Mouse (Mus musculus) heart, embryonic 14.5 days (tissue): ENCODE data around the gene Pygo2. TPM values are rescaled to one million over a fixed set of nuclear protein-coding genes. Genes with fewer than 3 reads are reported as not detected.

Experiments used
- ATAC-seq: fragments of 200-750 bp; cut with Nextera tagmentation; 2 replicates; pipeline ENCODE4 v1.8.0; 2017; ENCODE audit warnings: low read depth, moderate TSS enrichment; ENCODE audit not compliant: insufficient number of reproducible peaks, insufficient read depth, low FRiP score
- H3K27ac ChIP-seq, 2 experiments: fragments of 200-500 bp in 1 of 2; fragments of 300-500 bp in 1 of 2; sonication (generic) in 1 of 2; replicated peaks in 1 of 2; 2 replicates each; pipeline ENCODE4 v1.5.1; 2012 to 2014; ENCODE audit warnings: low read depth in 2 of 2, low read length in 2 of 2, control low read depth in 1 of 2, mild to moderate bottlenecking in 1 of 2, mixed read lengths in 1 of 2; ENCODE audit not compliant: control insufficient read depth in 1 of 2, insufficient read depth in 1 of 2
- H3K27me3 ChIP-seq: fragments of 300-500 bp; sonication (generic); 2 replicates; pipeline ENCODE4 v1.6.1; 2014; ENCODE audit warnings: mild to moderate bottlenecking, low read length, control low read depth; ENCODE audit not compliant: control insufficient read depth, insufficient read depth
- H3K36me3 ChIP-seq: fragments of 300-500 bp; sonication (generic); 2 replicates; pipeline ENCODE4 v1.6.1; 2014; ENCODE audit warnings: mild to moderate bottlenecking, control low read depth, low read length, mixed read lengths; ENCODE audit not compliant: control insufficient read depth, insufficient read depth
- H3K4me1 ChIP-seq, 2 experiments: fragments of 200-500 bp in 1 of 2; fragments of 300-500 bp in 1 of 2; sonication (generic) in 1 of 2; 2 replicates each; pipeline ENCODE4 v1.6.1; 2012 to 2014; ENCODE audit warnings: low read length in 2 of 2, control low read depth in 1 of 2, mixed read lengths in 1 of 2; ENCODE audit not compliant: control insufficient read depth in 2 of 2, insufficient read depth in 2 of 2
- H3K4me2 ChIP-seq: fragments of 300-500 bp; sonication (generic); 2 replicates; pipeline ENCODE4 v1.6.1; 2014; ENCODE audit warnings: mild to moderate bottlenecking, low read length
- H3K4me3 ChIP-seq, 2 experiments: fragments of 200-500 bp in 1 of 2; fragments of 300-500 bp in 1 of 2; sonication (generic) in 1 of 2; 2 replicates each; pipeline ENCODE4 v1.5.1; 2012 to 2014; ENCODE audit warnings: low read length in 2 of 2, mild to moderate bottlenecking in 2 of 2, control low read depth in 1 of 2, low read depth in 1 of 2, moderate library complexity in 1 of 2; ENCODE audit not compliant: control insufficient read depth in 1 of 2, insufficient read depth in 1 of 2
- H3K9ac ChIP-seq: fragments of 300-500 bp; sonication (generic); 2 replicates; pipeline ENCODE4 v1.6.1; 2014; ENCODE audit warnings: mild to moderate bottlenecking, low read length
- H3K9me3 ChIP-seq: fragments of 300-500 bp; sonication (generic); 2 replicates; pipeline ENCODE4 v1.6.1; 2016; ENCODE audit warnings: low read length, control low read depth; ENCODE audit not compliant: control insufficient read depth
- WGBS: fragments of 180-500 bp; shearing (Covaris S2); extraction: QIAGEN DNeasy Blood & Tissue Kit; methylation state at CpG from one replicate; pipeline ENCODE4 v1.1.7; 2014; 5-methylcytosine and 5-hydroxymethylcytosine counted together
- polyA plus RNA-seq: library from polyadenylated mRNA; unstranded; fragments of >200 nt; fragmentation: Nextera tagmentation; extraction: Ambion mirVana; gene quantifications from 2 replicates; pipeline ENCODE4 v1.2.1, GENCODE M21; 2014

Gene Pygo2
- polyA plus RNA-seq, 1 experiment from 2014 or later: 27.8 TPM

GRCm38 (mm10) chr3:89408448-89408847 is 21.6 kb upstream of the Pygo2 start:
- Histone ChIP-seq H3K27me3 (no peaks in the 10 kb centered on the region), H3K36me3 (peaks cover 48% of the 10 kb centered on the region), H3K9ac (no peak overlapping the region), H3K27ac (no peak overlapping the region), H3K4me1 (peaks cover 6 to 7% of the 10 kb centered on the region in 2 experiments), H3K4me3 (no peak overlapping the region), H3K9me3 (no peaks in the 10 kb centered on the region), H3K4me2 (no peak overlapping the region)
- no peak for ATAC-seq
- WGBS: 53% methylated on average over 16 of the region's 16 CpGs

- Histone ChIP-seq H3K27ac (no peak overlapping the region), H3K9me3 (no peaks in the 10 kb centered on the region), H3K27me3 (no peaks in the 10 kb centered on the region), H3K9ac (no peak overlapping the region), H3K4me3 (no peak overlapping the region), H3K4me2 (no peak overlapping the region), H3K36me3 (peaks cover 46% of the 10 kb centered on the region), H3K4me1 (peaks cover 6 to 7% of the 10 kb centered on the region in 2 experiments)
- 91% methylated on average over 3 of the region's 3 CpGs for WGBS
- ATAC-seq: no peak
These were observed 20.3 kb upstream of the Pygo2 start for GRCm38 (mm10) chr3:89409701-89410100.

DNA sequence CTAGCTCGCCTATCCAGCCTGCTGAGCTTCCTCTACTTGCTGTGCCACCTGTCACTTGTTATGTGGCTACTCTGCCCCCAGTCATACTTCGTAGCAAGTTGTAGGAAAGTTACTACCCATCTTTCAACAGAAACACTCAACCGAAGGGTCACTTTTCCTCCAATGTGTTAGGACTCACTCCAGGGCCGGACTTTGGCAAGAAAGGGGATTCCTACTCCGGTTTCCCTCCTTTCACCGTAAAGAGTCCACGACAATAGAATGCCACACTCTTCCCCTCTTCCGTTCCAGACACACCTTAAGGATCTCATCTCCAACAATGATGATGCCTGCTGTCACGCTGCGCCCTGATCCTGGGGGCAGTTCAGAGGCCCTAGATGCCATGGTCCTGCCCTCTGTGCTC is 19.1 kb upstream of the Pygo2 start:
- peak overlapping the region; percentile 82 for H3K9ac ChIP-seq
- ATAC-seq: no peak
- no peaks in the 10 kb centered on the region for H3K9me3 ChIP-seq
- WGBS: 75% methylated on average over 10 of the region's 10 CpGs
- H3K4me2 ChIP-seq: peak overlapping the region; percentile 87
- H3K27ac ChIP-seq: 0 out of 4 replicates have a peak overlapping the region, but pooled peaks of 1 of the 2 experiments have one; percentile 33
- H3K4me1 ChIP-seq: peaks cover 6 to 7% of the 10 kb centered on the region in 2 experiments
- peaks cover 47% of the 10 kb centered on the region for H3K36me3 ChIP-seq
- H3K4me3 ChIP-seq: peak overlapping the region; percentile 71 to 82
- H3K27me3 ChIP-seq: no peaks in the 10 kb centered on the region

- Histone ChIP-seq H3K36me3 (peaks cover 52% of the 10 kb centered on the region), H3K27me3 (no peaks in the 10 kb centered on the region), H3K4me3 (peak within 1 kb of the TSS; percentile 71 to 82), H3K27ac (peak within 1 kb of the TSS; percentile 33 to 50; a peak in 2 of 4 replicates), H3K9me3 (no peaks in the 10 kb centered on the region), H3K4me1 (peaks cover 6 to 11% of the 10 kb centered on the region in 2 experiments), H3K9ac (peak within 1 kb of the TSS; percentile 82), H3K4me2 (peak within 1 kb of the TSS; percentile 87)
- WGBS: 6% methylated on average over 28 of the region's 28 CpGs
- ATAC-seq: peak; percentile 99
These were observed 18.3 kb upstream of the Pygo2 start, which contains the start of gene Flad1 for GRCm38 (mm10) chr3:89411490-89412393. Gene Flad1 (minus strand): TSS chr3:89411870.

DNA sequence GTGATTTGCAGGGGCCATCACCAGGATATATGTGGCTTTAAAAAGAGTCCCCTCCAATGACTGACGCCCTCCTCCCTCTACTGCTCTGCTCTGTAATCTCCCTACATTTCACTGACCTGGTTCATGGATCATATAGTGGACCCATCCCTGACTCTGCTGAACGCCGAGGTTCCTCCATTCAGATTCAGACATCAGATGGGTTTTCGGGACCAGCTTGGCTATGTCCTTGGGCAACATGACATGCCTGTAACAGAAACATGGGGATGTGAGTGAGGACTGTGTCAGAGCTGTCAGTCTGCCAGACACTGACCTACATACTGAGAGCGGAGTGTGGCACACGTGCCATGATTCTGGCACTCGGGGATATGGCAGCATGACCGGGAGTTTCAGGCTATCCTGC is 13.9 kb upstream of the Pygo2 start:
- H3K27ac ChIP-seq: no peak overlapping the region
- no peaks in the 10 kb centered on the region for H3K9me3 ChIP-seq
- H3K9ac ChIP-seq: no peak overlapping the region
- H3K27me3 ChIP-seq: no peaks in the 10 kb centered on the region
- H3K36me3 ChIP-seq: peaks cover 33% of the 10 kb centered on the region
- ATAC-seq: no peak
- no peak overlapping the region for H3K4me3 ChIP-seq
- no peak overlapping the region for H3K4me2 ChIP-seq
- H3K4me1 ChIP-seq: peaks cover 8 to 28% of the 10 kb centered on the region in 2 experiments
- 94% methylated on average over 8 of the region's 8 CpGs for WGBS

- no peak for ATAC-seq
- H3K4me2 ChIP-seq: peak overlapping the region; percentile 84
- peak overlapping the region; percentile 59 to 75; a peak in 3 of 4 replicates for H3K4me3 ChIP-seq
- peak overlapping the region; percentile 52 to 86; a peak in 3 of 4 replicates for H3K27ac ChIP-seq
- 31% methylated on average over 2 of the region's 2 CpGs for WGBS
- H3K9ac ChIP-seq: peak overlapping the region; percentile 79
- H3K9me3 ChIP-seq: no peaks in the 10 kb centered on the region
- no peaks in the 10 kb centered on the region for H3K27me3 ChIP-seq
- H3K36me3 ChIP-seq: peaks cover 33% of the 10 kb centered on the region
- peaks cover 14 to 35% of the 10 kb centered on the region in 2 experiments for H3K4me1 ChIP-seq
These were observed 12.9 kb upstream of the Pygo2 start for GRCm38 (mm10) chr3:89417131-89417530.

GRCm38 (mm10) chr3:89417840-89418169 is 12.2 kb upstream of the Pygo2 start:
- Histone ChIP-seq H3K9ac (peak overlapping the region; percentile 79), H3K27ac (peak overlapping the region; percentile 81 to 86), H3K27me3 (no peaks in the 10 kb centered on the region), H3K9me3 (no peaks in the 10 kb centered on the region), H3K4me1 (peaks cover 14 to 40% of the 10 kb centered on the region in 2 experiments), H3K4me3 (peak overlapping the region; percentile 59 to 75), H3K36me3 (peaks cover 33% of the 10 kb centered on the region), H3K4me2 (peak overlapping the region; percentile 84)
- peak; percentile 13; the same call in 1 of the 2 replicates for ATAC-seq
- under 1% methylated on average over 20 of the region's 20 CpGs for WGBS
